Mouse (Mus musculus): ENCODE data around the gene Slc17a3. TPM values are rescaled to one million over a fixed set of nuclear protein-coding genes. Genes with fewer than 3 reads are reported as not detected.

The Slc17a3 gene
- polyA plus RNA-seq, 1 experiment from 2014 or later: 0.36 TPM

DNA sequence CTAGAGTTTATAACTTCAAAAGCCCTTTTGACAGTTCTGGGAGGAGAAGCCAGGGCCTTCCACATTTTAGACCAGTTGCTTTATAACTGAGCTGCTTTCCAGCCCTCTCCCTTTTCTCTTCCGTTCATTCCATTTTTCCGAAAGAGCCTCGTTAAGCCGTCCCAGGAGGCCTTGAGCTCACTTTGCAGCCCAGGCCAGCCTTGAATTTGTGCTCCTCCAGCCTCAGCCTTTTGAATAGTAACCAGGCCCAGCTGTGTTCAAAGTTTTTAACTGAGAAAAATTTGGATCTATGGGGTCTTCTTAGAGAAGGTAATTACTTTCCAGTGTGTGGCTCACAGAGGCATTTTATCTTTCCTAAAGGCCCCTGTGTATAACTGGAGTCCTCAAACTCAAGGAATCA, 6.6 kb downstream of the Slc17a3 start:
- H3K4me2 ChIP-seq: no peak overlapping the region
- no peak overlapping the region for H3K9ac ChIP-seq
- no peak overlapping the region for H3K27ac ChIP-seq
- H3K27me3 ChIP-seq (replicated peaks): no peaks in the 10 kb centered on the region
- no peaks in the 10 kb centered on the region for H3K9me3 ChIP-seq
- no peak overlapping the region for H3K4me3 ChIP-seq (replicated peaks)
- WGBS: 69% methylated on average over 4 of the region's 4 CpGs
- H3K4me1 ChIP-seq: no peaks in the 10 kb centered on the region
- no peak for ATAC-seq (ENCODE audit: insufficient read depth, low FRiP score, low read depth)
- no peaks in the 10 kb centered on the region for H3K36me3 ChIP-seq

- Histone ChIP-seq H3K27ac (no peak overlapping the region), H3K36me3 (no peaks in the 10 kb centered on the region), H3K4me1 (no peaks in the 10 kb centered on the region), H3K27me3 (replicated peaks) (no peaks in the 10 kb centered on the region), H3K4me2 (no peak overlapping the region), H3K9ac (no peak overlapping the region), H3K4me3 (replicated peaks) (no peak overlapping the region), H3K9me3 (no peaks in the 10 kb centered on the region)
- no peak for ATAC-seq (ENCODE audit: insufficient read depth, low FRiP score, low read depth)
- 76% methylated on average over 2 of the region's 2 CpGs for WGBS
Observed at GRCm38 (mm10) chr13:23849299-23849698, 10.1 kb downstream of the Slc17a3 start.

- no peaks in the 10 kb centered on the region for H3K4me1 ChIP-seq
- H3K4me2 ChIP-seq: no peak overlapping the region
- no peaks in the 10 kb centered on the region for H3K27me3 ChIP-seq (replicated peaks)
- H3K9me3 ChIP-seq: no peaks in the 10 kb centered on the region
- H3K36me3 ChIP-seq: no peaks in the 10 kb centered on the region
- no peak overlapping the region for H3K27ac ChIP-seq
- WGBS: 51% methylated on average over 3 of the region's 3 CpGs
- no peak overlapping the region for H3K4me3 ChIP-seq (replicated peaks)
- ATAC-seq (ENCODE audit: insufficient read depth, low FRiP score, low read depth): no peak
- H3K9ac ChIP-seq: no peak overlapping the region
Observed at GRCm38 (mm10) chr13:23856401-23856800, 17.2 kb downstream of the Slc17a3 start.

GRCm38 (mm10) chr13:23861815-23862214, 22.6 kb downstream of the Slc17a3 start:
- Histone ChIP-seq H3K4me2 (no peak overlapping the region), H3K4me3 (replicated peaks) (no peak overlapping the region), H3K27ac (no peak overlapping the region), H3K27me3 (replicated peaks) (no peaks in the 10 kb centered on the region), H3K9me3 (no peaks in the 10 kb centered on the region), H3K9ac (no peak overlapping the region), H3K4me1 (no peaks in the 10 kb centered on the region), H3K36me3 (no peaks in the 10 kb centered on the region)
- no peak for ATAC-seq (ENCODE audit: insufficient read depth, low FRiP score, low read depth)

GRCm38 (mm10) chr13:23864711-23865110, 25.5 kb downstream of the Slc17a3 start:
- Histone ChIP-seq H3K9me3 (no peaks in the 10 kb centered on the region), H3K4me3 (replicated peaks) (no peak overlapping the region), H3K27me3 (replicated peaks) (no peaks in the 10 kb centered on the region), H3K4me2 (no peak overlapping the region), H3K9ac (no peak overlapping the region), H3K27ac (no peak overlapping the region), H3K36me3 (no peaks in the 10 kb centered on the region), H3K4me1 (no peaks in the 10 kb centered on the region)
- WGBS: 58% methylated on average over 9 of the region's 9 CpGs
- no peak for ATAC-seq (ENCODE audit: insufficient read depth, low FRiP score, low read depth)

DNA sequence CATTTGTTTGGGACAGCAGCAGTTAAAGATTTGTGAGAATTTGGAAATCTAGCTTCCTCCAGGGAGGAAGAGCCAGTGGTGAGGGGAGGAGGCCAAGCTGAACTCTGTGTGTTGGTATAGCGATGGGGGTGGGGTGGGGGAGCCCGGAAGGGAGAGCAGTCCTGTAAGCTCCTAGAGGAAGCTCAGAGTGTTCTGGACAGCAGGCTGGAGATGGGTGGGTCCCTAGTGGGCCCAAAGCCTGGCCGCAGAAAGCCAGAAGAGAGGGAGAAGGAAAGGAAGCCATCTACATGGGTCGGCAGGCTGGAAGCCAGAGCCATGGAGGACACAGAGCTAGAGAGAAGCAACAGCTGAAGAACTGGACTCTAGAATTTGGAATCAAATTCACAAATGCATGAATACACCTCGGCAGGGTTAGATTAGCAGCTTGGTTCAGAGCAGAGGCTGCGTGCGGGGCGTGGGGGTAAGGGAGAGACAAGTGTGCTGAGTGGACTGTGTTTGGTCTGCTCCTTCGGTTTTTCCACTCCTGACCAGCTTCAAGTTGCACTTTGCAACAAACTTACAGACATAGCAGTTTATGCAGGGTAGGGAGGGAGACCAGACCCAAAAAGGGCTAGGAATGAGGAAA, 27.0 kb downstream of the Slc17a3 start:
- Histone ChIP-seq H3K36me3 (no peaks in the 10 kb centered on the region), H3K9me3 (no peaks in the 10 kb centered on the region), H3K4me2 (no peak overlapping the region), H3K4me3 (replicated peaks) (no peak overlapping the region), H3K27ac (0 out of 2 replicates have a peak overlapping the region, but pooled peaks have one; percentile 11), H3K4me1 (no peaks in the 10 kb centered on the region), H3K9ac (no peak overlapping the region), H3K27me3 (replicated peaks) (no peaks in the 10 kb centered on the region)
- WGBS: 61% methylated on average over 9 of the region's 9 CpGs
- no peak for ATAC-seq (ENCODE audit: insufficient read depth, low FRiP score, low read depth)

- no peaks in the 10 kb centered on the region for H3K36me3 ChIP-seq
- no peaks in the 10 kb centered on the region for H3K9me3 ChIP-seq
- 80% methylated on average over 6 of the region's 6 CpGs for WGBS
- H3K27me3 ChIP-seq (replicated peaks): no peaks in the 10 kb centered on the region
- no peak overlapping the region for H3K4me3 ChIP-seq (replicated peaks)
- no peak overlapping the region for H3K4me2 ChIP-seq
- no peak overlapping the region for H3K9ac ChIP-seq
- H3K4me1 ChIP-seq: no peaks in the 10 kb centered on the region
- no peak for ATAC-seq (ENCODE audit: insufficient read depth, low FRiP score, low read depth)
- no peak overlapping the region for H3K27ac ChIP-seq
Observed at GRCm38 (mm10) chr13:23867000-23867399, 27.8 kb downstream of the Slc17a3 start.

GRCm38 (mm10) chr13:23867405-23867804, 28.2 kb downstream of the Slc17a3 start, which contains the start of gene Slc17a1:
Gene Slc17a1, plus strand, starts transcription at chr13:23867750.
- Histone ChIP-seq H3K27me3 (replicated peaks) (no peaks in the 10 kb centered on the region), H3K36me3 (no peaks in the 10 kb centered on the region), H3K9me3 (no peaks in the 10 kb centered on the region), H3K27ac (no peak within 1 kb of the TSS), H3K9ac (no peak within 1 kb of the TSS), H3K4me3 (replicated peaks) (no peak within 1 kb of the TSS), H3K4me1 (no peaks in the 10 kb centered on the region), H3K4me2 (no peak within 1 kb of the TSS)
- WGBS: 85% methylated on average over 7 of the region's 7 CpGs
- no peak for ATAC-seq (ENCODE audit: insufficient read depth, low FRiP score, low read depth)

GRCm38 (mm10) chr13:23868790-23869533, 29.7 kb downstream of the Slc17a3 start:
- Histone ChIP-seq H3K27ac (no peak overlapping the region), H3K4me3 (replicated peaks) (no peak overlapping the region), H3K4me2 (no peak overlapping the region), H3K4me1 (no peaks in the 10 kb centered on the region), H3K9ac (no peak overlapping the region), H3K9me3 (no peaks in the 10 kb centered on the region), H3K36me3 (no peaks in the 10 kb centered on the region), H3K27me3 (replicated peaks) (no peaks in the 10 kb centered on the region)
- ATAC-seq (ENCODE audit: insufficient read depth, low FRiP score, low read depth): no peak
- 82% methylated on average over 8 of the region's 8 CpGs for WGBS

DNA sequence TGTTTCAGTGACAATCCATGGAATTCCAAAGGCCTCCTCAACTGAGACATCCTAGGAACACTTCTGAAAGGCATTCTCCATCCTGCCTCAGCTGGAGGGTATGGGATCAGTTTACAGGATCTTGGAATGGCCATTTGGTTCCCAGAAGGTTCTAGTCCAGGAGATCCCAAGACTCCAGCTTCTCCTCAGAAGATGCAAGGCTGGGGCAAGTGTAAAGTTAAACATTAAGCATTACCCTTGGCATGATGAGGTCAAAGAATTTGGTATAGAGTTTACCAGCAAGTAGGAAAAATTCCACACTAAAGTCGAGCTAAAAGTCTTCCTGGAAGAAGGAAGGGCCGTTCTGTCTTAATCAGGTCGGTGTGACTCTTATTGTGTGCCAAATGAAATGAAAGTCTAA, 30.8 kb downstream of the Slc17a3 start:
- H3K4me2 ChIP-seq: no peak overlapping the region
- H3K4me1 ChIP-seq: no peaks in the 10 kb centered on the region
- H3K9me3 ChIP-seq: no peaks in the 10 kb centered on the region
- H3K27me3 ChIP-seq (replicated peaks): no peaks in the 10 kb centered on the region
- ATAC-seq (ENCODE audit: insufficient read depth, low FRiP score, low read depth): no peak
- no peak overlapping the region for H3K4me3 ChIP-seq (replicated peaks)
- H3K9ac ChIP-seq: no peak overlapping the region
- H3K27ac ChIP-seq: no peak overlapping the region
- H3K36me3 ChIP-seq: no peaks in the 10 kb centered on the region
- WGBS: 62% methylated on average over 3 of the region's 3 CpGs

DNA sequence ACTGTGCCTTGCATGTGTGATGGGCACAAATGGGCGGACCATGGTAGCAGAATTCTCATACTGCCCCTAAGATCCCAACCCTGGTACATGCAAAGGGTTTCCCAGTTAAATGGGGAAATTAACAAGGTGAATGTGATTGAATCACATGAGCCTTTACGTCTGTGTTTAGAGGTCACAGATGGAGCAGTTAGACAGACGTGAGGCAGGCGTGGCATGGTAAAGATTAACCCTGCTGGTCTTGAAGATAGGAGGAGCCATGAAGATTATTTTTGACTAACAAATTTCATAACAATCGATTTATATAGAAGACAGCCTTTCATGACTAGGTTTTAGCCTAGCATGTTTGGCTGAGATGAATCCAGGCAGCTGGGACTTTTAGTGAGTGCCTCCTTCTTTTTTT, 33.9 kb downstream of the Slc17a3 start:
- no peaks in the 10 kb centered on the region for H3K9me3 ChIP-seq
- no peak for ATAC-seq (ENCODE audit: insufficient read depth, low FRiP score, low read depth)
- no peak overlapping the region for H3K9ac ChIP-seq
- no peaks in the 10 kb centered on the region for H3K4me1 ChIP-seq
- H3K27ac ChIP-seq: no peak overlapping the region
- 55% methylated on average over 5 of the region's 5 CpGs for WGBS
- no peak overlapping the region for H3K4me3 ChIP-seq (replicated peaks)
- H3K36me3 ChIP-seq: no peaks in the 10 kb centered on the region
- H3K4me2 ChIP-seq: no peak overlapping the region
- no peaks in the 10 kb centered on the region for H3K27me3 ChIP-seq (replicated peaks)

GRCm38 (mm10) chr13:23879106-23879505, 39.9 kb downstream of the Slc17a3 start:
- WGBS: 81% methylated on average over 3 of the region's 3 CpGs
- no peak overlapping the region for H3K9ac ChIP-seq
- ATAC-seq (ENCODE audit: insufficient read depth, low FRiP score, low read depth): no peak
- H3K36me3 ChIP-seq: no peaks in the 10 kb centered on the region
- no peak overlapping the region for H3K4me3 ChIP-seq (replicated peaks)
- no peak overlapping the region for H3K4me2 ChIP-seq
- H3K4me1 ChIP-seq: no peaks in the 10 kb centered on the region
- H3K9me3 ChIP-seq: no peaks in the 10 kb centered on the region
- H3K27ac ChIP-seq: no peak overlapping the region
- no peaks in the 10 kb centered on the region for H3K27me3 ChIP-seq (replicated peaks)
